Mouse (Mus musculus): ENCODE measurements around the gene Panx1. TPM values are rescaled to one million over a fixed set of nuclear protein-coding genes. Genes with fewer than 3 reads are reported as not detected.

Gene Panx1
- polyA plus RNA-seq, 1 experiment from 2014 or later, result 51.7 TPM

- Histone ChIP-seq H3K4me2 (replicated peaks; ENCODE audit: low read depth, low read length) (no peak overlapping the region), H3K36me3 (ENCODE audit: control insufficient read depth, insufficient read depth, low read length) (no peaks in the 10 kb centered on the region; the same call in 1 of the 2 replicates), H3K27me3 (ENCODE audit: control insufficient read depth, insufficient read depth, low read length) (no peaks in the 10 kb centered on the region), H3K4me3 (ENCODE audit: low read depth, low read length) (no peak overlapping the region), H3K9ac (replicated peaks; ENCODE audit: low read depth, low read length) (no peak overlapping the region), H3K9me3 (ENCODE audit: control insufficient read depth, low read depth, low read length) (no peaks in the 10 kb centered on the region), H3K4me1 (ENCODE audit: control insufficient read depth, insufficient read depth, low read length) (no peaks in the 10 kb centered on the region), H3K27ac (ENCODE audit: low read length) (no peak overlapping the region)
- WGBS, result 83% methylated on average over 5 of the region's 5 CpGs
- no peak for ATAC-seq (ENCODE audit: insufficient number of reproducible peaks, insufficient read depth, low FRiP score, low read depth)
Measured at GRCm38 (mm10) chr9:15018756-15019131, 26.5 kb downstream of the Panx1 start.

GRCm38 (mm10) chr9:15017791-15018755, 27.2 kb downstream of the Panx1 start:
- Histone ChIP-seq H3K9ac (replicated peaks; ENCODE audit: low read depth, low read length) (no peak overlapping the region), H3K4me2 (replicated peaks; ENCODE audit: low read depth, low read length) (no peak overlapping the region), H3K4me3 (ENCODE audit: low read depth, low read length) (no peak overlapping the region), H3K36me3 (ENCODE audit: control insufficient read depth, insufficient read depth, low read length) (no peaks in the 10 kb centered on the region; the same call in 1 of the 2 replicates), H3K9me3 (ENCODE audit: control insufficient read depth, low read depth, low read length) (no peaks in the 10 kb centered on the region), H3K4me1 (ENCODE audit: control insufficient read depth, insufficient read depth, low read length) (no peaks in the 10 kb centered on the region), H3K27me3 (ENCODE audit: control insufficient read depth, insufficient read depth, low read length) (no peaks in the 10 kb centered on the region), H3K27ac (ENCODE audit: low read length) (no peak overlapping the region)
- 86% methylated on average over 18 of the region's 18 CpGs for WGBS
- ATAC-seq (ENCODE audit: insufficient number of reproducible peaks, insufficient read depth, low FRiP score, low read depth), result no peak

GRCm38 (mm10) chr9:15015223-15015956, 29.9 kb downstream of the Panx1 start:
- ATAC-seq (ENCODE audit: insufficient number of reproducible peaks, insufficient read depth, low FRiP score, low read depth), result no peak
- WGBS, result 55% methylated on average over 7 of the region's 7 CpGs
- H3K4me1 ChIP-seq (ENCODE audit: control insufficient read depth, insufficient read depth, low read length), result 0 out of 2 replicates have a peak, but pooled peaks cover 4% of the 10 kb centered on the region
- no peak overlapping the region for H3K4me2 ChIP-seq (replicated peaks; ENCODE audit: low read depth, low read length)
- H3K27ac ChIP-seq (ENCODE audit: low read length), result no peak overlapping the region
- H3K9me3 ChIP-seq (ENCODE audit: control insufficient read depth, low read depth, low read length), result no peaks in the 10 kb centered on the region
- no peak overlapping the region for H3K4me3 ChIP-seq (ENCODE audit: low read depth, low read length)
- H3K36me3 ChIP-seq (ENCODE audit: control insufficient read depth, insufficient read depth, low read length), result no peaks in the 10 kb centered on the region; the same call in 1 of the 2 replicates
- no peaks in the 10 kb centered on the region for H3K27me3 ChIP-seq (ENCODE audit: control insufficient read depth, insufficient read depth, low read length)
- no peak overlapping the region for H3K9ac ChIP-seq (replicated peaks; ENCODE audit: low read depth, low read length)

GRCm38 (mm10) chr9:15007566-15007965, 37.7 kb downstream of the Panx1 start:
- no peaks in the 10 kb centered on the region for H3K9me3 ChIP-seq (ENCODE audit: control insufficient read depth, low read depth, low read length)
- 84% methylated on average over 14 of the region's 14 CpGs for WGBS
- no peak for ATAC-seq (ENCODE audit: insufficient number of reproducible peaks, insufficient read depth, low FRiP score, low read depth)

GRCm38 (mm10) chr9:15004298-15004685, 41.0 kb downstream of the Panx1 start:
- H3K27ac ChIP-seq (ENCODE audit: low read length), result no peak overlapping the region
- no peaks in the 10 kb centered on the region for H3K9me3 ChIP-seq (ENCODE audit: control insufficient read depth, low read depth, low read length)
- no peaks in the 10 kb centered on the region for H3K27me3 ChIP-seq (ENCODE audit: control insufficient read depth, insufficient read depth, low read length)
- ATAC-seq (ENCODE audit: insufficient number of reproducible peaks, insufficient read depth, low FRiP score, low read depth), result no peak
- WGBS, result 58% methylated on average over 9 of the region's 9 CpGs
- no peak overlapping the region for H3K4me3 ChIP-seq (ENCODE audit: low read depth, low read length)
- no peak overlapping the region for H3K4me2 ChIP-seq (replicated peaks; ENCODE audit: low read depth, low read length)
- H3K9ac ChIP-seq (replicated peaks; ENCODE audit: low read depth, low read length), result no peak overlapping the region
- H3K4me1 ChIP-seq (ENCODE audit: control insufficient read depth, insufficient read depth, low read length), result no peaks in the 10 kb centered on the region
- peaks cover 14% of the 10 kb centered on the region for H3K36me3 ChIP-seq (ENCODE audit: control insufficient read depth, insufficient read depth, low read length)

More at GRCm38 (mm10) chr9:15007566-15007965, 37.7 kb downstream of the Panx1 start:
- no peak overlapping the region for H3K9ac ChIP-seq (replicated peaks; ENCODE audit: low read depth, low read length)
- 0 out of 2 replicates have a peak, but pooled peaks cover 4% of the 10 kb centered on the region for H3K4me1 ChIP-seq (ENCODE audit: control insufficient read depth, insufficient read depth, low read length)
- H3K4me2 ChIP-seq (replicated peaks; ENCODE audit: low read depth, low read length), result no peak overlapping the region
- H3K4me3 ChIP-seq (ENCODE audit: low read depth, low read length), result no peak overlapping the region
- H3K27ac ChIP-seq (ENCODE audit: low read length), result no peak overlapping the region
- no peaks in the 10 kb centered on the region for H3K27me3 ChIP-seq (ENCODE audit: control insufficient read depth, insufficient read depth, low read length)
- H3K36me3 ChIP-seq (ENCODE audit: control insufficient read depth, insufficient read depth, low read length), result peaks cover 14% of the 10 kb centered on the region

GRCm38 (mm10) chr9:15003676-15004297, 41.5 kb downstream of the Panx1 start:
- no peak overlapping the region for H3K27ac ChIP-seq (ENCODE audit: low read length)
- no peak overlapping the region for H3K9ac ChIP-seq (replicated peaks; ENCODE audit: low read depth, low read length)
- ATAC-seq (ENCODE audit: insufficient number of reproducible peaks, insufficient read depth, low FRiP score, low read depth), result no peak
- no peaks in the 10 kb centered on the region for H3K27me3 ChIP-seq (ENCODE audit: control insufficient read depth, insufficient read depth, low read length)
- WGBS, result 44% methylated on average over 10 of the region's 10 CpGs
- H3K4me2 ChIP-seq (replicated peaks; ENCODE audit: low read depth, low read length), result no peak overlapping the region
- H3K4me3 ChIP-seq (ENCODE audit: low read depth, low read length), result no peak overlapping the region
- peaks cover 14% of the 10 kb centered on the region for H3K36me3 ChIP-seq (ENCODE audit: control insufficient read depth, insufficient read depth, low read length)
- no peaks in the 10 kb centered on the region for H3K4me1 ChIP-seq (ENCODE audit: control insufficient read depth, insufficient read depth, low read length)
- no peaks in the 10 kb centered on the region for H3K9me3 ChIP-seq (ENCODE audit: control insufficient read depth, low read depth, low read length)

- no peak overlapping the region for H3K4me2 ChIP-seq (replicated peaks; ENCODE audit: low read depth, low read length)
- H3K27ac ChIP-seq (ENCODE audit: low read length), result no peak overlapping the region
- H3K36me3 ChIP-seq (ENCODE audit: control insufficient read depth, insufficient read depth, low read length), result peaks cover 14% of the 10 kb centered on the region
- H3K27me3 ChIP-seq (ENCODE audit: control insufficient read depth, insufficient read depth, low read length), result no peaks in the 10 kb centered on the region
- H3K9me3 ChIP-seq (ENCODE audit: control insufficient read depth, low read depth, low read length), result no peaks in the 10 kb centered on the region
- no peak for ATAC-seq (ENCODE audit: insufficient number of reproducible peaks, insufficient read depth, low FRiP score, low read depth)
- 61% methylated on average over 6 of the region's 6 CpGs for WGBS
- no peaks in the 10 kb centered on the region for H3K4me1 ChIP-seq (ENCODE audit: control insufficient read depth, insufficient read depth, low read length)
- H3K4me3 ChIP-seq (ENCODE audit: low read depth, low read length), result no peak overlapping the region
- H3K9ac ChIP-seq (replicated peaks; ENCODE audit: low read depth, low read length), result no peak overlapping the region
Measured at GRCm38 (mm10) chr9:15002995-15003613, 42.2 kb downstream of the Panx1 start.

GRCm38 (mm10) chr9:14998790-14999189, 46.5 kb downstream of the Panx1 start:
- Histone ChIP-seq H3K4me1 (ENCODE audit: control insufficient read depth, insufficient read depth, low read length) (no peaks in the 10 kb centered on the region), H3K27ac (ENCODE audit: low read length) (no peak overlapping the region), H3K9me3 (ENCODE audit: control insufficient read depth, low read depth, low read length) (no peaks in the 10 kb centered on the region), H3K4me2 (replicated peaks; ENCODE audit: low read depth, low read length) (no peak overlapping the region), H3K9ac (replicated peaks; ENCODE audit: low read depth, low read length) (no peak overlapping the region), H3K4me3 (ENCODE audit: low read depth, low read length) (no peak overlapping the region), H3K36me3 (ENCODE audit: control insufficient read depth, insufficient read depth, low read length) (no peaks in the 10 kb centered on the region; the same call in 1 of the 2 replicates), H3K27me3 (ENCODE audit: control insufficient read depth, insufficient read depth, low read length) (no peaks in the 10 kb centered on the region)
- 84% methylated on average over 9 of the region's 9 CpGs for WGBS
- no peak for ATAC-seq (ENCODE audit: insufficient number of reproducible peaks, insufficient read depth, low FRiP score, low read depth)
